Mouse (Mus musculus): ENCODE results near the gene Krtap1-5. TPM values are rescaled to one million over a fixed set of nuclear protein-coding genes. Genes with fewer than 3 reads are reported as not detected.
"Not testable (repeated sequence)": the region's sequence is repeated elsewhere in the genome, so short reads cannot be mapped to it uniquely, and the experiment has no call there.

Gene Krtap1-5
- total RNA-seq (2021) = not detected

- intact Hi-C loops (cut with DNase I) = no loop called here
- DNase-seq = no peak
These were observed at the start of gene Krtap1-5 for GRCm38 (mm10) chr11:99580636-99581035. Krtap1-5 (minus strand) TSS chr11:99581016.

- no peak for DNase-seq
- intact Hi-C loops (cut with DNase I) = no loop called here
These were observed 47.3 kb upstream of the Krtap1-5 start, which contains the start of gene Krtap4-1 for GRCm38 (mm10) chr11:99628138-99628537. Krtap4-1 (minus strand) TSS chr11:99628238.

GRCm38 (mm10) chr11:99620335-99620734 lies 39.5 kb upstream of the Krtap1-5 start, which contains the start of gene Gm11562:
Gm11562 (minus strand) TSS chr11:99620435.
- no peak for DNase-seq
- intact Hi-C loops (cut with DNase I) = no loop called here

- intact Hi-C loops (cut with DNase I) = no loop called here
- no peak for DNase-seq
These were observed 34.1 kb upstream of the Krtap1-5 start, which contains the start of gene Krtap2-4 for GRCm38 (mm10) chr11:99614796-99615363. Krtap2-4 (minus strand) TSS chr11:99614846.

- DNase-seq; intact Hi-C loops (cut with DNase I): not testable (repeated sequence)
These were observed 29.3 kb upstream of the Krtap1-5 start, which contains the start of gene Gm11937 for GRCm38 (mm10) chr11:99610089-99610488. Gm11937 (minus strand) TSS chr11:99610189.

GRCm38 (mm10) chr11:99609126-99609525 lies 28.3 kb upstream of the Krtap1-5 start:
- intact Hi-C loops (cut with DNase I) = no loop called here
- no peak for DNase-seq

GRCm38 (mm10) chr11:99603208-99603607 lies 22.4 kb upstream of the Krtap1-5 start, which contains the start of gene Gm11938:
Gm11938 (minus strand) TSS chr11:99603308.
- DNase-seq; intact Hi-C loops (cut with DNase I): not testable (repeated sequence)

- DNase-seq; intact Hi-C loops (cut with DNase I): not testable (repeated sequence)
These were observed 16.9 kb upstream of the Krtap1-5 start, which contains the start of gene Krtap9-3 for GRCm38 (mm10) chr11:99597742-99598141. Krtap9-3 (minus strand) TSS chr11:99598105.

- intact Hi-C loops (cut with DNase I) = no loop called here
- no peak for DNase-seq
These were observed 10.2 kb upstream of the Krtap1-5 start, which contains the start of gene Krtap1-3 for GRCm38 (mm10) chr11:99590981-99591380. Krtap1-3 (minus strand) TSS chr11:99591339.

- intact Hi-C loops (cut with DNase I) = no loop called here
These were observed 4.3 kb upstream of the Krtap1-5 start for GRCm38 (mm10) chr11:99585096-99585495.

GRCm38 (mm10) chr11:99583245-99583704 lies 2.5 kb upstream of the Krtap1-5 start, which contains the start of gene Krtap1-4:
Krtap1-4 (minus strand) TSS chr11:99583654.
- intact Hi-C loops (cut with DNase I) = no loop called here
- DNase-seq = no peak

More at GRCm38 (mm10) chr11:99585096-99585495, 4.3 kb upstream of the Krtap1-5 start:
- DNase-seq = no peak

GRCm38 (mm10) chr11:99581564-99581963 lies 748 bp upstream of the Krtap1-5 start:
- DNase-seq = no peak
- intact Hi-C loops (cut with DNase I) = no loop called here

GRCm38 (mm10) chr11:99581051-99581450 lies 235 bp upstream of the Krtap1-5 start:
- intact Hi-C loops (cut with DNase I) = no loop called here
- DNase-seq = no peak

GRCm38 (mm10) chr11:99574106-99574505 lies 6.7 kb downstream of the Krtap1-5 start:
- peak; percentile 65 to 78 for DNase-seq

GRCm38 (mm10) chr11:99573164-99573563 lies 7.7 kb downstream of the Krtap1-5 start:
- no peak for DNase-seq
- intact Hi-C loops (cut with DNase I) = no loop called here

More at GRCm38 (mm10) chr11:99574106-99574505, 6.7 kb downstream of the Krtap1-5 start:
- intact Hi-C loops (cut with DNase I) = loop anchor here (1.0 kb wide), 1 partner anchor 110 kb away; no protein-coding TSS in a partner anchor

GRCm38 (mm10) chr11:99566530-99566929 lies 14.3 kb downstream of the Krtap1-5 start, which contains the start of gene Krtap3-1:
Krtap3-1 (minus strand) TSS chr11:99566630.
- intact Hi-C loops (cut with DNase I) = no loop called here
- DNase-seq = no peak

- no peak for DNase-seq
- intact Hi-C loops (cut with DNase I) = no loop called here
These were observed 18.2 kb downstream of the Krtap1-5 start for GRCm38 (mm10) chr11:99562580-99562979.

- no peak for DNase-seq
- intact Hi-C loops (cut with DNase I) = no loop called here
These were observed 21.4 kb downstream of the Krtap1-5 start, which contains the start of gene Gm11939 for GRCm38 (mm10) chr11:99559366-99559765. Gm11939 (minus strand) TSS chr11:99559466.

- intact Hi-C loops (cut with DNase I) = no loop called here
- no peak for DNase-seq
These were observed 22.7 kb downstream of the Krtap1-5 start for GRCm38 (mm10) chr11:99557976-99558745.

GRCm38 (mm10) chr11:99556753-99557152 lies 24.1 kb downstream of the Krtap1-5 start, which contains the start of gene Krtap3-2:
Krtap3-2 (minus strand) TSS chr11:99556853.
- intact Hi-C loops (cut with DNase I) = no loop called here
- DNase-seq = no peak

- intact Hi-C loops (cut with DNase I) = no loop called here
These were observed 24.6 kb downstream of the Krtap1-5 start for GRCm38 (mm10) chr11:99556195-99556594.

More at GRCm38 (mm10) chr11:99556195-99556594, 24.6 kb downstream of the Krtap1-5 start:
- DNase-seq = no peak

Data from heart, postnatal 10 days (tissue).